Mouse (Mus musculus) ES-Bruce4 (cell line): Measurements from ENCODE around the gene Lrriq3.

ENCODE experiments used
- CTCF ChIP-seq: IDR thresholded peaks from one replicate; pipeline ENCODE4 v1.8.1; 2011; ENCODE audit warnings: low read depth, low read length
- EP300 ChIP-seq: IDR thresholded peaks from 2 replicates; pipeline ENCODE4 v1.6.1; 2011; ENCODE audit warnings: low read depth, low read length; ENCODE audit not compliant: insufficient read depth
- POLR2A ChIP-seq: IDR thresholded peaks from one replicate; pipeline ENCODE4 v1.8.1; 2011; ENCODE audit warnings: low read length; ENCODE audit not compliant: insufficient read depth

- TF ChIP-seq POLR2A, result no peak
- no peak for TF ChIP-seq EP300
- no peak for TF ChIP-seq CTCF
Measured at GRCm38 (mm10) chr3:155137737-155138136, 44.5 kb downstream of the Lrriq3 start.
